Mouse (Mus musculus) liver, embryonic 14.5 days (tissue): ENCODE measurements around the gene Ptgs1.

Experiments used
- CTCF ChIP-seq: IDR thresholded peaks from 2 replicates; pipeline ENCODE4 v1.5.1; 2016; ENCODE audit warnings: antibody characterized with exemption, low read depth, control low read depth
- EP300 ChIP-seq: IDR thresholded peaks from 2 replicates; pipeline ENCODE4 v1.6.1; 2016; ENCODE audit warnings: antibody characterized with exemption, low read depth

DNA sequence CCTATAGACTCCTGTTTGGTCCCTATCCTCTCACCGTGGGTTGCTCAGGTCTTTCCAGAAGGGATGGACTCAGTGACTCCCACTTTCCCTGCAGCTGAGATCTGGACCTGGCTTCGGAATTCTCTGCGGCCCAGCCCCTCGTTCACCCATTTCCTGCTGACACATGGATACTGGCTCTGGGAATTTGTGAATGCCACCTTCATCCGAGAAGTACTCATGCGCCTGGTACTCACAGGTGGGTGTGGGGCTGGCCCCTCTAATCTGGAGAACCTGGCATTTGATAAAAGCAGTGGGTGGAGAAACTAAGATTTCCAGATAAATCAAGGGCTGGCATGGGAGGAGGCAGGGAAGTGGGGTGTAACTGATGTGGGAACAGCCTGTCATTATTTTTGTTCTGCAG lies 7.3 kb downstream of the Ptgs1 start:
- TF ChIP-seq CTCF (no peak), EP300 (no peak)
